Mouse (Mus musculus): ENCODE results near the gene Pole3. TPM values are rescaled to one million over a fixed set of nuclear protein-coding genes. Genes with fewer than 3 reads are reported as not detected.
"Not testable (repeated sequence)": the region's sequence is repeated elsewhere in the genome, so short reads cannot be mapped to it uniquely, and the experiment has no call there.

The Pole3 gene
- polyA plus RNA-seq, 1 experiment from 2014 or later = 142 TPM

DNA sequence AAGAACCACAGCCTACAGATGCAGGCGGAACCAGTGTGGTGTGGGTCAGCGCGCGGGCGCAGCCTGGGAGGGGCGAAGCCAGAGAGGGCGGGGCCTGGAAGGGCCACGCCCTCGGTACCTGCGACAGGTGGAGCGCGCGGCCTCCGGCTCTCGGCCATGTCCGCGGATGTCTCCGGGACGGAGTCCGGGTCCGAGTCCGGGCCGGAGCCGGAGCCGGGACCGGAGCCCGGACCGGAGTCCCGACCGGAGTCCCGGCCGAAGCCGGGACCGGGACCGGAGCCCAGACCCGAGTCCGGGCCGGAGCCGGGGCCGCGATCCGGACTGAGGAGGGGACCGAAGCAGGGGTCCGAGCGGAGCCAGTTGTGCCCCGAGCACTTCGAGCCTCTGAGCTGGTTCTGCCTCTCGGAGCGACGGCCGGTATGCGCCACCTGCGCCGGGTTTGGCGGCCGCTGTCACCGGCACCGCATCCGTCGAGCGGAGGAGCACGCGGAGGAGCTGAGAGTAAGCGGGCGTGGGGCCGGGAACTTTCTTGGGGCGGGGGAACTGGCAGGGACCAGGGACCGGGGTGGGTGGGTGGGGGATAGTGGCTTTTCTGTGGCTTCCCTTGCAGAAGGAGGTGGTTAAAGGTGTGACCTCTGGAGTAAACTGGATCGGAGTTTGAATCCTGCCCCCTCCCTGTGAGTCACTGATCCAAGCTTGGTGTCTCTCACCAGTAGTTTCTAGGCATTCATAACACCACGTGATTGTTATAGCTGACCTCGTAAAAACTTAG is 44.7 kb downstream of the Pole3 start, which contains the start of gene Bspry:
Gene Bspry, plus strand, starts transcription at position 117 of the 772 bp plus-strand sequence.
- Histone ChIP-seq H3K4me3 (peak within 1 kb of the TSS; percentile 58), H3K4me1 (peaks cover 11% of the 10 kb centered on the region), H3K27me3 (ENCODE audit: low read depth, poor library complexity, severe bottlenecking) (peaks cover 51% of the 10 kb centered on the region), H3K9me3 (replicated peaks) (no peaks in the 10 kb centered on the region), H3K36me3 (no peaks in the 10 kb centered on the region), H3K27ac (replicated peaks) (no peak within 1 kb of the TSS)
- WGBS = 2% methylated on average over 71 of the region's 71 CpGs
- DNase-seq (ENCODE audit: low spot score) = peak; percentile 33

DNA sequence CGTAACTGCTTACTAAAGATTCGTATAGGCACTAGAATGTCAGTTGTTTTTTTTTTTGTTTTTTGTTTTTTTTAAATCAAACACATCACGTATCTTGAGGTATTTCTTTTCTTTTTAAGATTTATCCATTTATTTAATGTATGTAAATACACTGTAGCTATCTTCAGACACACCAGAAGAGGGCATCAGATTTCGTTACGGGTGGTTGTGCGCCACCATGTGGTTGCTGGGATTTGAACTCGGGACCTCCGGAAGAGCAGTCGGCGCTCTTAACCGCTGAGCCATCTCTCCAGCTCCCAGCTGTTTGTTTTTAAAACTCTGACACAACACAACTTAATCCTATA is 45.3 kb downstream of the Pole3 start:
- Histone ChIP-seq H3K27me3 (ENCODE audit: low read depth, poor library complexity, severe bottlenecking) (peaks cover 51% of the 10 kb centered on the region), H3K4me1 (peaks cover 11% of the 10 kb centered on the region), H3K4me3 (peak overlapping the region; percentile 58)
- 14% methylated on average over 11 of the region's 11 CpGs for WGBS
- H3K36me3 ChIP-seq; H3K9me3 ChIP-seq (replicated peaks); DNase-seq (ENCODE audit: low spot score); H3K27ac ChIP-seq (replicated peaks): not testable (repeated sequence)

DNA sequence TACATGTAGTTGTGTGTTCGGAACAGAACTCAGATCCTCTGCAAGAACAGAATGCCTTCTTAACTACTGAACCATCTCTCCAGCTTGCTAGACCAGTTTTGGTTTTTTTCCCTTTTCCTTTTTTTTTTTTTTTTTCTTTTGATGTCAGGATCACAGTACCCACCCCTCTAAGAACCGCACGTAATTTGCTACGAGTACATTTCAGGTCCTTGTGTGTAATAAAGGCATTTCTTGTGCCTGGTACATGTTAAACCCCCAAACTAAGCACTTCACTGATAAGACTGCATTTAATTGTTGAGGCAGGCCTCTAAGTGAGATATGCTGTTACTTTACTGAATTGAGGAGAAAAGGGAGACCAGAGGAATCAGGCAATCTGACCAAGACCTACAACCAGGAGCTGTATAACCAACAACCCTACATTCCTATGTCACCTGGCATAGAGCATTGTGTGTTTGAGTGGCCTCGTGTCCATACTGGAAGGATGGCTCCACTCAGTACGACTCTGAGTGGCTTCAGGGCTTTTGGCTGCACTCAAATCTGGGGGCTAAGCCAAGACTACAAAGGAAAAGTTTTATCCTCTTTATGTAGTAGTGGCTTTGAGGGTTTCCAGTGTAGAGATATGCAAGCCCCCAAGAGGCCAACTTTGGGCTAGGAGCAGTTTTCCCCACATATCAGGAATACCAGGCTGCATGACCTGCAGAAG is 47.2 kb downstream of the Pole3 start:
- Histone ChIP-seq H3K4me1 (peaks cover 11% of the 10 kb centered on the region), H3K27me3 (ENCODE audit: low read depth, poor library complexity, severe bottlenecking) (peaks cover 51% of the 10 kb centered on the region), H3K36me3 (no peaks in the 10 kb centered on the region), H3K27ac (replicated peaks) (no peak overlapping the region), H3K4me3 (no peak overlapping the region), H3K9me3 (replicated peaks) (no peaks in the 10 kb centered on the region)
- no peak for DNase-seq (ENCODE audit: low spot score)
- WGBS = 91% methylated on average over 6 of the region's 6 CpGs

GRCm38 (mm10) chr4:62475793-62476192 is 49.1 kb downstream of the Pole3 start:
- no peak overlapping the region for H3K4me3 ChIP-seq
- DNase-seq (ENCODE audit: low spot score) = no peak
- H3K36me3 ChIP-seq = no peaks in the 10 kb centered on the region
- no peaks in the 10 kb centered on the region for H3K9me3 ChIP-seq (replicated peaks)
- H3K27ac ChIP-seq (replicated peaks) = no peak overlapping the region
- whole genome bisulfite sequencing = 91% methylated on average over 6 of the region's 6 CpGs
- peaks cover 12% of the 10 kb centered on the region for H3K4me1 ChIP-seq
- H3K27me3 ChIP-seq (ENCODE audit: low read depth, poor library complexity, severe bottlenecking) = peaks cover 33% of the 10 kb centered on the region

DNA sequence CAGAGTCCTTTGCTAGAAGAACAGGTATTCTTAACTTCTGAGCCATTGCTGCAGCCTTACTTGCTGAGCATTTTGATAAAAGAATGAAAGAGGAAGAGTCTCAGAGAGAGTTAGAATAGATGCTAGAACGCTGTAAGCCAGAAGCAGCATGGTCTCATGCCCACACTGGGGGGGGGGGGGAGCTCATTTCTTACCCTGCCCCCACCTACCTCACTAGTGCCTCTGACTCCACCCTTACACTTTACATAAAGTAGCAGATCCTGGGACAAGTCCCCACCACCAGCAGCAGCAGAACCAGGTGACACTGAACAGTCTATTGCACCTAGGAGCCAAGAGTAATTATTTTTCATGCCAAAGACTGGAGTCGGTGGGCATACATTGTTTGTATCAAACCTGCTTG is 49.7 kb downstream of the Pole3 start:
- Histone ChIP-seq H3K4me3 (no peak overlapping the region), H3K27me3 (ENCODE audit: low read depth, poor library complexity, severe bottlenecking) (peaks cover 27% of the 10 kb centered on the region), H3K27ac (replicated peaks) (no peak overlapping the region), H3K9me3 (replicated peaks) (no peaks in the 10 kb centered on the region), H3K36me3 (no peaks in the 10 kb centered on the region), H3K4me1 (peaks cover 17% of the 10 kb centered on the region)
- DNase-seq (ENCODE audit: low spot score) = no peak
- 87% methylated on average over 2 of the region's 2 CpGs for WGBS

Other genes with a start within 250 kb of the Pole3 start
- 17.6 and 21.1 TPM in 2 replicates for gene Fkbp15, start 164.5 kb downstream of the Pole3 start, polyA plus RNA-seq (2016; fragmentation: Nextera tagmentation; extraction: Ambion mirVana)
- gene Slc31a1, start 164.3 kb downstream of the Pole3 start, polyA plus RNA-seq (2016; fragmentation: Nextera tagmentation; extraction: Ambion mirVana) = 54.9 and 57.7 TPM in 2 replicates
- gene Cdc26, start 116.4 kb downstream of the Pole3 start, polyA plus RNA-seq (2016; fragmentation: Nextera tagmentation; extraction: Ambion mirVana) = 175 and 185 TPM in 2 replicates
- 34.3 and 35.2 TPM in 2 replicates for gene Prpf4, start 116.3 kb downstream of the Pole3 start, polyA plus RNA-seq (2016; fragmentation: Nextera tagmentation; extraction: Ambion mirVana)
- not detected in 2 replicates for gene Rnf183, start 89.8 kb downstream of the Pole3 start, polyA plus RNA-seq (2016; fragmentation: Nextera tagmentation; extraction: Ambion mirVana)
- gene Wdr31, start 54.2 kb downstream of the Pole3 start, polyA plus RNA-seq (2016; fragmentation: Nextera tagmentation; extraction: Ambion mirVana) = 10.1 and 12.6 TPM in 2 replicates
- gene Bspry, start 45.0 kb downstream of the Pole3 start, polyA plus RNA-seq (2016; fragmentation: Nextera tagmentation; extraction: Ambion mirVana) = 0.47 and 0.57 TPM in 2 replicates
- gene Hdhd3, start 21.6 kb downstream of the Pole3 start, polyA plus RNA-seq (2016; fragmentation: Nextera tagmentation; extraction: Ambion mirVana) = 10.9 and 13.3 TPM in 2 replicates
- gene Alad, start 5.2 kb downstream of the Pole3 start, polyA plus RNA-seq (2016; fragmentation: Nextera tagmentation; extraction: Ambion mirVana) = 120 and 123 TPM in 2 replicates
- gene 4933430I17Rik, start 301 bp upstream of the Pole3 start, polyA plus RNA-seq (2016; fragmentation: Nextera tagmentation; extraction: Ambion mirVana) = 1.5 and 1.7 TPM in 2 replicates
- 29.4 and 41.1 TPM in 2 replicates for gene Rgs3, start 34.8 kb upstream of the Pole3 start, polyA plus RNA-seq (2016; fragmentation: Nextera tagmentation; extraction: Ambion mirVana)

Data from midbrain, embryonic 10.5 days (tissue).